Mouse (Mus musculus) lung, postnatal 25 days (tissue): ENCODE data around the gene Xrra1.
"Not testable (repeated sequence)": the region's sequence is repeated elsewhere in the genome, so short reads cannot be mapped to it uniquely, and the experiment has no call there.

Source experiments
- DNase-seq: peaks from one replicate; pipeline ENCODE4 v3.0.0; 2022; ENCODE audit warnings: low spot score

The Xrra1 gene

GRCm38 (mm10) chr7:99896905-99897304 lies 38.0 kb downstream of the Xrra1 start:
- no peak for DNase-seq

DNA sequence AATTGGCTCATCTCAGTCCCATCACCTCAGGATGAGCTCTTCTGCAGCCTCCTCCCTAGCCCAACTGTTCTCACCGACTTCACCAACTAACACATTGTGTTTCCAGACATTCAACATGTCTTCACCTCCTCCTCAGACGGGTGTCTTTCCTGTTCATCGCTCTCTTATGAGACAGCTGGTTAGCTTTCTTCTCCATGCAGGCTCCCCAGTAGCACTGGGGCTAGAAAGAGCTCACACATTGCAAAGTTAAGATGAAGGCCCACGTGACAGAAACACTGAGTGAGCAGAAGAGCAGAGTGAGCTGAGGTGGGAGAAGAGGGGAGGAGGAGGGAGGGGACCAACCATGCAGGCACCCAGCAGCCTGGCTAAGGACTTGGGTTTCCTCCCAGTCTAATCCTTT lies 43.3 kb downstream of the Xrra1 start:
- DNase-seq: no peak

DNA sequence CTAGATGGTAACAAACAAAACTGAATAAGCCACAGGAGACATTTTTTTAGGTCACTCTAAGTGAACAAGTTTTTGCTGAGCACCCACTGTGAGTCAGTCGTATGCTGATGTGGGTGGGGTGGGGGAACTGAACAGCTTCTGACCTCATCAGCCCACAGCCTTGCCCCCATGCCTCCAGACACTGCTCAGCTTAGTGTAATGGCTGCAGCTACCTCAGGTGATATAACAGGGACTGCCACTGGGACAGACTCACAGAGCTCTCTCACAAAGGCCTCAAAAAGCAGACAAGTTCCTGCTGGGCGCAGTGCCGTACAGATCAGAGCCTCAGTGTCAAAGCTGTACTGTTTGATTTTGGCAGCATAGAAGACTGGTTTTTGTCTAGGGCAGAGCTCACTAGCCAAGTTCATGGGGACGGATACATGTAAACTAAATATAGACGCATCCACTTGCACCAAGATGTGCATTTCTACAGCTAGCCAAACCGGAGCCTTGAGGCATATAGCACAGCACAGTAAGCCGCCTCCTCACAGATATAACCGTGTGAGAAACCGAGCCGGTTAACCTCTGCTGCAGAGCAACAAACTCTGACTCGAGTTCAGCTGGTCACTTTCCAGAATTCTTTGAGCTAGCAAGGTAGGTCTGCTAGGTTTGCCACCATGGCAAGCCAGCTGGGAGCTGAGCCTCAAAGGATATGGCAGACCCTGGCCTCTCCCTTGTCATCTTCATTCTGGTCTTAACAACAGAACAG lies 44.2 kb downstream of the Xrra1 start:
- DNase-seq: no peak

DNA sequence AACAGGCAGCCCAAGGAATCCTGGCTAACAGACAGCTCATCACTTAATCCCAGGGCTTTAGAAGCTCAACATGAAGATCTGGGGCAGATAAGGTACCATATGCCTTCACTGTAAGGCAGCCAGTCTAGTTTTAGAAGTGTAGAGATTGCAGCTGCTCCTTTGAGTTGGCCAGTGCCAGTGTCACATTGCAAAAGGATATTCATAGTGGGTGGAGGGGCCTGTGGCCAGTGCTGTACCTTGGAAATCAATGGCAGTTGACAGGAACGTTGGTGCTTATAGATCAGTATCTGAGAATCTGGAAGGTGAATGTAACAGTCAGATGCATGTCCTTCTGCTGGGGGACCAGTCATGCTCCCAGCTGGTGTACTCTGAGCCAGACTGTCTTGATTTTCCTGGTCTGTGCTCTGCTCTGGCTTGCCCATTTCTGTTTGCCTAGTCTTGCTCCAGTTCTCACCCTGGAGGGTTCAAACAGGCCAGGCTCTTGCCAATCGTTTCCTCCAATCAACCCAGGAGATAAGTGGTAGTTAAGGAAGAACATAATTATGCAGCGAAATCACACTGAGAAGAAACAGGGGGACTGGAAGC lies 45.6 kb downstream of the Xrra1 start:
- DNase-seq: no peak

GRCm38 (mm10) chr7:99906346-99906745 lies 47.4 kb downstream of the Xrra1 start:
- no peak for DNase-seq

GRCm38 (mm10) chr7:99907463-99907862 lies 48.5 kb downstream of the Xrra1 start:
- no peak for DNase-seq

DNA sequence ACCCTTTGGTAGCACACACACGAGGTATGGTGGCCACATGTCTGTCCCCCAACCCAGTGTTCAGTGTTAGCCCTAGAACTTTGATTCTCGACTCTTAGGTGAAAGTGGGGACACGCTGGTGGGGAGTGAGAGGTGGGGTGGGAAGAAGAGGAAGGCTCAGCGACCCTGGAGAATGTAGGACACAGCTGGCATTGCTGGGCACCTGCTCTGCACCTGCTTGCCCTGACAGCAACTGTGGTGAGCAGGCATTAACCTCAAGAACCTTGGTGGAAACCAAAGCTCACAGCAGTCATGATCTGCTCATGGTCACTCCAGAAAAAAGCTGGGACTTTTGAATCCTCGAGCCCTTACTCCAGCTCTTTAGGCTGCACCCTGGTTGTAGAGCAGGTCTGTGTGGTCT lies 52.1 kb downstream of the Xrra1 start:
- no peak for DNase-seq

GRCm38 (mm10) chr7:99914316-99914715 lies 55.4 kb downstream of the Xrra1 start:
- no peak for DNase-seq

GRCm38 (mm10) chr7:99915511-99915910 lies 56.6 kb downstream of the Xrra1 start:
- no peak for DNase-seq

DNA sequence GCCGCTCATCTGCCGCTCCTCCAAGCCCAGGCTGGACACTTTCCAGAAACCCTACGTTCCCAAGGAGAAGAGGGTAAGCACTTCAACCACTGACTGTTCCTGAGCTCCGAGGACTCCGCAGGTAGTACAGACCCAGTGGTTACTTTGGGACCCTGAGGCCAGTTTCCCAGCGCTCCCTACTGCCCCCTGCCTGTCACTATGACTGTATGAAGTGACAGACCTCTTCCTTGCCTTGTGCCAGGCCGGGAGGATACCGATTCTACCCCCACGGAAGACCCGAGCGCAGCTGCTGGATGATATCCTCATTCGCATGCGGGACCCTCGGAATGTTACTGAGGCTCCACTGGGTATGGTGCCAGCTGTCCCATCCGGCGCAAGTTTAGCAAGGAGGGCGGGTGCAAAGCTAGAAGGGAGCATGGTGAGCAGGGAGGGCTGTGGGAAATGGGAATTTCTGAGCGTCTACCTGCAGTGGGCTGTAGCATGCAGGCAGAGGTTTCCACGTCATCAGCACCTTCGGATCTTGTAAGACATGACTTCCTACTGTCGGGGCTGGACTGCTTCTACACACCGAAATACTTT lies 57.9 kb downstream of the Xrra1 start:
- peak; percentile 23 for DNase-seq

DNA sequence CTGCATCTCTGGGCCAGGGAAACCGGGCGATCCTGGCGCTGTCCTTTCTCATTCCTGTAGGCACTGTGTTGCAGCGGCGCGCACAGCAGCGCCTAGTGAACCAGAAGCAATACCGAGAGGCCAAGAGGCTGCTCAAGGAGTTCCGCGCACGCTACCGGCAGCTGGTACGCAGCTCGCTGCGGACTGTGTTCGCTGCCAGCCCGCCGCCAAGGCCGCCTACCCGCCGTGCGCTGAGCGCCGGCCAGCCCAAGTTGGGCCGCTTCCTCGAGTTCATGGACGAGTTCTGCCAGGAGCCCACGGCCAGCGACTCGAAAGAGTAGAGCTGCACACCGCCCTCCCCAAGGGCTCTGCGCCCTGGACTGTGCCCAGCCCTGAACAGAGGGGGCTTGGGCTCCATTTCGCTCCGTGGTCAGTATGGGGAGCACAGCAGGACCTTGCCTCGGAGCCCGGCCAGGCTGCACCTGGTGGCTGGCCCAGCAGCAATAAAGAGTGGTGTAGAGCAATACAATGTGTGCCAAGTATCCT lies 58.5 kb downstream of the Xrra1 start:
- no peak for DNase-seq

DNA sequence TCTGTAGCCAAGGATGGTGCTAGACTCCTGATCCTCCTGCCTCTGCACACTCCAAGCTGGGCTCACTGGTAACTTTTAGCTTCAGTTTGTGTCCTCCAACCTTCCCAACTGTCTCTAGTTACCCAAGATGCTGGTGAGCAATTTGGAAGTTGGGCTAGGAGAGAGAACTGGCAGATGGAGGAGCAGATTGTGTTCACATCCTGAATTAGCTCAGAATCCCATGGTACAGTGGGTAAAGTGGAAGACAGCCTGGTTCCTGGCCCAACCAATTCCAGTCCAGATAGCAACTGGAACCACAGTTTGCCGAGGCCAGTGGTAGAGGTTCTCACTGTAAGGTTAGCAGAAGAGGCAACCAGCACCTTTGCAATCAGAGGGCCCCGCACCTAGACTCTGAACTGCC lies 60.2 kb downstream of the Xrra1 start:
- no peak for DNase-seq

DNA sequence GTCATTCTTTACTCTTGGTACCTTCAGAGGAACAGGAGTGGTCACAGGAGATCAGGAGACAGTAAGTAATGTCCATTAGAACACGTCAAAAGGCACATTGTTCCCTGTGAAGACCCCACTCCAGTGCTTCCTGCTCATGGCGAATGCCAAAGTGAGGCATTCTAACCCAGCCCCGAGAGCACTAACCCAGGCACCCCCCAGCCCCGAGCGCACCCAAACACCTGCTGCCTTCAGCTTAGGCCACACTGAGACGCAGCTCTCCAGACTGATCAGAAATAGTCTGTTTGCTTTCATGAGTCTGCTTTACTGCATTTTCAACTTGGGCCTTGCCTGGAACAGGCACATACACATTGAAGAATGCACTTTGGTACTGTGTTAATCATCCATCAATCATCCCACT lies 61.1 kb downstream of the Xrra1 start:
- DNase-seq: no peak

- DNase-seq: peak; percentile 51
Measured at GRCm38 (mm10) chr7:99920416-99920815, 61.5 kb downstream of the Xrra1 start.

DNA sequence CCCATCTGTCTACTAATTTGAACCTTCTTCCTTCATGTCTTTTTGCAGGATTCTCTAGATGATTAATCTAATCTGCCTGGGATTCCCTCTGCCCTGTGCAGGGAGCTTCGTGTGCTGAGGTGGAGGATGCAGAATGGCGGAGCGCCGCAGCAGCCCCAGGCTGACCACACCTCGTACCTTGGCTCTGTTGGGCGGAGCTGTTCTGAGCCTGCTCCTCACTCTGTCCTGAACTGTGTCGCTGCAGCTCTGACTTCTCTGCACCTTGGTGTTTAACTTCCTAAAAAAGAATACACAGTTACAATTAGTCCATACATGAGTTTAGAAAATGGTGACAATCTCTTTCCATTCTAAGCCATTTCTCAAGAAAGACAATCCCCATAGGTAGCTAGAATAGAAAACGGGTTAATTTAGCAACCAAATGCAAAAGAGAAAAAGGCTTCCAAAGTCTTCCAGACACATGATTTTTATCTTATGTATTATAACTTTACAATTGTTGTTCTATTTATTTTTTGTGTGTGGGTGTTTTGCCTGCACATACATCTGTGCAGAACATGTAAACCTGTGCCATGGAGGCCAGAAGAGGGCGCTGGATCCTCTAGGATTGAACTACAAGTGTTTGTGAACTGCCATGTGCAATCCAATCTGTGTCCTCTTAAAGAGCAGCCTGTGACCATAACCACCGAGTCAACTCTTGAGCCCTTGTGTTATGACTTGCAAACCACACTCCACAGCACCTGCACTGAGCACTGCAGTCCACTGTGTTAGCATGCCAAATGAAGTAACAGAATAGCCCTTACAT lies 68.2 kb downstream of the Xrra1 start:
- DNase-seq: peak; percentile 80

- peak; percentile 27 for DNase-seq
Measured at GRCm38 (mm10) chr7:99935758-99936157, 76.8 kb downstream of the Xrra1 start.

DNA sequence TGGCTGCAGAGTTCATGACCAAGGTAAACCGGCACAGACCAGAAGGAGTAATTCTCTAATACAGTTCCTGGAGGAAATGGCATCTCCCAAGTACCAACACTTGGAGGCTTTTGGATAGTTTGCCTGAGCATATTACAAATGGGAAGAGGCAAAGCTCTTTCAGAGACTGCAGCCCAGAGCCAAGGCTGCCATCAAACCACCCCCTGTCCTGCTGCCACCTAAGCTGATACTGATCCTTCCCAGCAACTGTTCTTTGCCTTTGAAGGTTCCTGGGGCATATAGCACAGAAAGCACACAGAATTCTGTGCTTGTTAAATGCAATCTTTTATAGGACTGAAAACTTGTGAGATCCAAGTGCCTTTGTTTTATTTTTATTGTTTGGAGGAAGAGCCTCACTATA lies 81.8 kb downstream of the Xrra1 start:
- DNase-seq: no peak

- no peak for DNase-seq
Measured at GRCm38 (mm10) chr7:99944520-99944919, 85.6 kb downstream of the Xrra1 start.

- not testable (repeated sequence) for DNase-seq
Measured at GRCm38 (mm10) chr7:99945012-99945411, 86.1 kb downstream of the Xrra1 start.

DNA sequence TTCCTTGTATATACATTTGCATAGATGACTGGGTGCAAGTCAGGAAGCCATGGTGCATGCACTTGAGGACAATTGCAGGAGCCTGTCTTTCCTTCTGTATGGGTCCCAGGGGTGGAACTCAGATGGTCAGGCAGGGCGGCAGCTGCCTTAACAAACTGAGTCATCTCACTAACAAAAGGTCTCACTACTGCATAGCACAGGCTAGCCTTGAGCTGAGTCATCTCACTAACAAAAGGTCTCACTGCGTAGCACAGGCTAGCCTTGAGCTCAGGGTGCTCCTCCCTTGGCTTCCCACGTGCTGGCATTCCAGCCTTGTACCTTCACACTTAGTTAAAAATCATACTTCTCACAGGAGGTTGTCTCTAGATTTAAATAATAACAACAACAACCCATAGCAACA lies 87.0 kb downstream of the Xrra1 start:
- DNase-seq: no peak

DNA sequence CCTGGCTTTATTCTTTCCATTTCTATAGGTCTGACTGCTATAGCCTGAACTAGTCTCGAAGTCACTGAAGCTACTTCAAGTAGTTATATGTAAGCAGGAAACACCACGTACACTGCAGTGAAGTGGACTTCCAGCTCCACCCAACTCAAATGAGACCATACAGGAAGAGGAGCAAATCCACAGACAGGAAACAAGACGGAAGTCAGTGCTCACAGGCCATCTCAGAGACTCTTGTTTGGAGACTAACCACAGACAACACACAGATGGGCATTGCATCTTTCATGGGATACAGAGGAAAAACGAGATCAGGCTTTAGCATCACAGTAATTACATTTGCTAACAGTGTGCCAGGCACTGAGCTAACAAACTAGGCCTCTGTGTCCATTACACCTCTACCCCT lies 87.4 kb downstream of the Xrra1 start:
- DNase-seq: peak; percentile 24

GRCm38 (mm10) chr7:99947329-99947728 lies 88.4 kb downstream of the Xrra1 start:
- DNase-seq: no peak
